Mouse (Mus musculus) MEL (cell line): ENCODE results near the gene Epb41l1.

Experiments used
- BHLHE40 ChIP-seq: IDR thresholded peaks from 2 replicates; pipeline ENCODE4 v1.6.1; 2012; ENCODE audit warnings: low read depth, mild to moderate bottlenecking, inconsistent platforms, low read length, improper control_type of control experiment, borderline replicate concordance
- CTCF ChIP-seq, 3 experiments: IDR thresholded peaks in 2 of 3; conservative IDR thresholded peaks in 1 of 3; 2 replicates each; pipeline ENCODE4 v1.5.1; 2011 to 2012; ENCODE audit warnings: low read length in 3 of 3, low read depth in 2 of 3, mild to moderate bottlenecking in 2 of 3, improper control_type of control experiment in 1 of 3, inconsistent platforms in 1 of 3, mixed read lengths in 1 of 3, moderate library complexity in 1 of 3; ENCODE audit not compliant: control insufficient read depth in 1 of 3, insufficient read depth in 1 of 3, poor library complexity in 1 of 3, severe bottlenecking in 1 of 3
- MAX ChIP-seq: IDR thresholded peaks from 2 replicates; pipeline ENCODE4 v1.6.1; 2011; ENCODE audit warnings: low read length, improper control_type of control experiment
- POLR2A ChIP-seq, 2 experiments: IDR thresholded peaks; 2 replicates each; pipeline ENCODE4 v1.6.1; 2011 to 2012; ENCODE audit warnings: low read length in 2 of 2, mild to moderate bottlenecking in 2 of 2, control low read depth in 1 of 2, improper control_type of control experiment in 1 of 2, low read depth in 1 of 2, moderate library complexity in 1 of 2; ENCODE audit not compliant: control insufficient read depth in 1 of 2, insufficient read depth in 1 of 2, poor library complexity in 1 of 2
- SMC3 ChIP-seq: IDR thresholded peaks from 2 replicates; pipeline ENCODE4 v1.6.1; 2011; ENCODE audit warnings: low read depth, low read length, improper control_type of control experiment
- USF1 ChIP-seq: IDR thresholded peaks from 2 replicates; pipeline ENCODE4 v1.6.1; 2014; ENCODE audit warnings: low read depth, mild to moderate bottlenecking, inconsistent platforms, low read length, improper control_type of control experiment, moderate library complexity

GRCm38 (mm10) chr2:156519584-156519983, 98.9 kb downstream of the Epb41l1 start:
- TF ChIP-seq SMC3 = no peak
- no peak for TF ChIP-seq CTCF (IDR thresholded peaks at IDR 0.05 in 2 of 3, conservative IDR thresholded peaks at IDR 0.05 in 1 of 3; ENCODE audit: control insufficient read depth in 1 of 3, insufficient read depth in 1 of 3, low read depth in 2 of 3, low read length in 3 of 3, poor library complexity in 1 of 3, severe bottlenecking in 1 of 3)
- TF ChIP-seq POLR2A (IDR thresholded peaks at IDR 0.05; ENCODE audit: control insufficient read depth in 1 of 2, insufficient read depth in 1 of 2, low read depth in 1 of 2, low read length in 2 of 2, poor library complexity in 1 of 2) = no peak
- TF ChIP-seq BHLHE40 = no peak
- no peak for TF ChIP-seq MAX
- TF ChIP-seq USF1 = no peak
